Mouse (Mus musculus): ENCODE data around the gene Fam120b.
"Not testable (repeated sequence)": the region's sequence is repeated elsewhere in the genome, so short reads cannot be mapped to it uniquely, and the experiment has no call there.

Fam120b gene

GRCm38 (mm10) chr17:15431551-15431950 is 35.5 kb downstream of the Fam120b start:
- no peak for DNase-seq (ENCODE audit: low spot score in 2 of 2)

GRCm38 (mm10) chr17:15432036-15432435 is 36.0 kb downstream of the Fam120b start:
- DNase-seq (ENCODE audit: low spot score in 2 of 2): no peak

GRCm38 (mm10) chr17:15434748-15435147 is 38.7 kb downstream of the Fam120b start:
- DNase-seq (ENCODE audit: low spot score in 2 of 2): no peak

GRCm38 (mm10) chr17:15440067-15440462 is 44.1 kb downstream of the Fam120b start:
- DNase-seq (ENCODE audit: low spot score in 2 of 2): no peak

GRCm38 (mm10) chr17:15440463-15441121 is 44.6 kb downstream of the Fam120b start:
- no peak for DNase-seq (ENCODE audit: low spot score in 2 of 2)

- DNase-seq (ENCODE audit: low spot score in 2 of 2): no peak
These were observed 49.4 kb downstream of the Fam120b start for GRCm38 (mm10) chr17:15445421-15445820.

- no peak for DNase-seq (ENCODE audit: low spot score in 2 of 2)
These were observed 51.8 kb downstream of the Fam120b start for GRCm38 (mm10) chr17:15447831-15448230.

GRCm38 (mm10) chr17:15449144-15449543 is 53.1 kb downstream of the Fam120b start:
- DNase-seq (ENCODE audit: low spot score in 2 of 2): not testable (repeated sequence)

GRCm38 (mm10) chr17:15449606-15450005 is 53.6 kb downstream of the Fam120b start:
- no peak for DNase-seq (ENCODE audit: low spot score in 2 of 2)

- no peak for DNase-seq (ENCODE audit: low spot score in 2 of 2)
These were observed 59.2 kb downstream of the Fam120b start for GRCm38 (mm10) chr17:15455203-15455602.

- no peak for DNase-seq (ENCODE audit: low spot score in 2 of 2)
These were observed 60.6 kb downstream of the Fam120b start for GRCm38 (mm10) chr17:15456595-15456994.

GRCm38 (mm10) chr17:15459761-15460160 is 63.8 kb downstream of the Fam120b start:
- no peak for DNase-seq (ENCODE audit: low spot score in 2 of 2)

- no peak for DNase-seq (ENCODE audit: low spot score in 2 of 2)
These were observed 66.0 kb downstream of the Fam120b start for GRCm38 (mm10) chr17:15461921-15462495.

GRCm38 (mm10) chr17:15467669-15468068 is 71.7 kb downstream of the Fam120b start:
- DNase-seq (ENCODE audit: low spot score in 2 of 2): peak; percentile 18 to 42

GRCm38 (mm10) chr17:15472671-15473070 is 76.7 kb downstream of the Fam120b start:
- no peak for DNase-seq (ENCODE audit: low spot score in 2 of 2)
